Mouse (Mus musculus) urinary bladder, postnatal 14 days (tissue): ENCODE measurements around the gene Sema6b.
"Not testable (repeated sequence)": the region's sequence is repeated elsewhere in the genome, so short reads cannot be mapped to it uniquely, and the experiment has no call there.

Source experiments
- DNase-seq: peaks from one replicate; pipeline ENCODE4 v3.0.0; 2021; ENCODE audit warnings: low spot score

The Sema6b gene

GRCm38 (mm10) chr17:56092312-56092711 lies 47.8 kb downstream of the Sema6b start:
- DNase-seq, result no peak

GRCm38 (mm10) chr17:56080781-56081585 lies 59.2 kb downstream of the Sema6b start:
- no peak for DNase-seq

GRCm38 (mm10) chr17:56079921-56080320 lies 60.2 kb downstream of the Sema6b start:
- no peak for DNase-seq

DNA sequence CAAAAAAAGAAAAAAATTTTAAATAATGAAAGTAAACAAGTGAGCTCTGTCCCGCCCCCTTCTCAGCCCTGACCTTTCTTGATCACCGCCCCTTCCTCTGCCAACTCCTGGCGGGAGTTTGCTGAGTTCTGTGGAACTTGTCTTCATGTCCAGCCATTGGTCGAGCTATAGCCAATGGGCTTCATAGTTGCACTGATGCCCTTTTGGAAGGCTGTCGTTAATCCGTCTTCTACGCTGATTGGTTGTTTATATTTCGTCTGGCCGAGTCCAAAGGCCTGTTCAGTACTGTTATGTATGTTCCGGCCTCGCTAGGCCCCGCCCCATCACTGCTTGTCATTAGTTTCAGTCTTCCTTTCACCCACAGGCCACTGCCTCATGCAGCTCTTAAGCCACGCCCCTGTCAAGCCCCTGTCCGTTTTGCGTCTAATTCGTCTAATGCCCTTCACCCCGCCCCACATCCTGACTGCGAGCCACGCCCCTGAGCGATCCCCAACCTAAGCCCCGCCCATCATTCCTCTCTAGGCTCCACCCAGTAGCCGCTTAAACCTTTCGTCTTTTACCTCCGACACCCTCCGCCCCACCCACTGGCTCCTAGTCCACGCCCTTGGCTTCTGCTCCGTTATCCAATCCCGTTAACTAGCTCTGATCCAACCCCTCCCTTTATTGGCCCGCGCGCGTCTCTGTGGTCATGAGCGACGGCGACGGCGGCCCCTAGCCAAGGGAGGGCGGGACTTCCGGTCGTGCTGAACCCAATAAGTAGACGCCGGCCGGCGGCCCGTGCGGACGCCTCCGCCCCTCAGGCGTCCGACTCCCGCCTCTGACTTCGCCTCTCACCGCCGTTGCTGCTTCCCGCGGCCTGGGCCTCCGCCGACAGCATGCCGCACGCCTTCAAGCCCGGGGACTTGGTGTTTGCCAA lies 61.0 kb downstream of the Sema6b start, which contains the start of gene Hdgfl2:
TSS of gene Hdgfl2 (plus strand) at position 755 of the 916 bp plus-strand sequence.
- DNase-seq, result peak; percentile 100

DNA sequence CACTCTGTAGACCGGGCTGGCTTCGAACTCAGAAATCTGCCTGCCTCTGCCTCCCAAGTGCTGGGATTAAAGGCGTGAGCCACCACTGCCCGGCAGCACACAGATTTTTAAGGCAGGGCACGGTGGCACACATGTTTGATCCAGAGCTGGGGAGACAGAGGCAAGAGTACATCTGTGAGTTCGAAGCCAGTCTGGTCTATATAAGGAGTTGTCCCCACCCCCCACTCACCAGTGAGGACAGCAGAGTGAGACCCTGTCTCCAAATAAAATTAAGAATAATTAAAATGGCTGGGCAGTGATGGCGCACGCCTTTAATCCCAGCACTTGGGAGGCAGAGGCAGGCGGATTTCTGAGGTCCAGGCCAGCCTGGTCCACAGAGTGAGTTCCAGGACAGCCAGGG lies 61.8 kb downstream of the Sema6b start:
- DNase-seq, result not testable (repeated sequence)

DNA sequence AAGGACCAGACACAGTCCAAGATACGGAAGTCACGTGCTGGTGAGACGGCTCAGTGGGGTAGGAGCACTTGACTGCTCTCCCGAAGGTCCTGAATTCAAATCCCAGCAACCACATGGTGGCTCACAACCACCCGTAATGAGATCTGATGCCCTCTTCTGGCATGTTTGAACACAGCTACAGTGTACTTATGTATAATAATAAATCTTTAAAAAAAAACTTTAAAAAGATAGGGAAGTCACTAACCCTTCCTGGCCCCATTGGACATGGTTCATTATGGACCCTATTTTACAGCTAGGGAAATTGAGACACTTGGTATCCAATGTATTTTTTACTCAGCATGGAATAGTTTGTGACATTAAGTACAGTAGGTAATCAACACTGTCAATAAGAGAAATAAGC lies 62.6 kb downstream of the Sema6b start:
- no peak for DNase-seq

- DNase-seq, result peak; percentile 98
Measured at GRCm38 (mm10) chr17:56074827-56075208, 65.3 kb downstream of the Sema6b start, which contains the start of gene Ubxn6. Gene Ubxn6 (minus strand): TSS chr17:56075028.

GRCm38 (mm10) chr17:56074097-56074826 lies 65.9 kb downstream of the Sema6b start:
- DNase-seq, result peak; percentile 92
